Mouse (Mus musculus) heart, postnatal 10 days (tissue): ENCODE measurements at regions not wholly inside any gene's neighbourhood (a gene's known extent, or its start where the extent isn't known, plus 50 kb on each side); places are given as distances from the start of the nearest gene placed in this dataset.

Experiments
- DNase-seq, 2 experiments: peaks; one replicate each; pipeline ENCODE4 v3.0.0; 2021
- intact Hi-C: fragments of 180-260 bp; cut with DNase I; formaldehyde crosslinking; loops from one replicate; pipeline ENCODE4 v1.15.1; 2025

DNA sequence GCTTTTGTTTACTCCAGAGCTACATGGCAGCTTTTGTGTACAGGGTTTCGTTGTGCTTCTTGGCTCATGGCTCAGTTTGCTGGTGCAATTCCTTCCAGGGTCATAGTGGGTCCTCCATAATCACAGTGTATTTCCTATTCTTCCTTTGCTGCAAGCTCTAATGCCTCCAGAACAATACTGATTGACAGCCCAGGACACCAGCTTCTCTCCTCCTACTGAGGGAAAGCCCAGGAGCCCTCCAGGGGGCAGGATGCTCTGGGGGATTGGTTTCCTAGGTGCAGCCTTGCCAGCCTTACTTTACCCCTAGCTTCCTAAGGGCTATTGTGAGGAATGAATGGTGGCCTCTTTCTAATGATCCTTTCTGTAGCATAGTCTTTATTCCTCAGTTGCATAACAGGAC is 224.6 kb downstream of the Ice1 start:
- intact Hi-C loops = no loop called here
- DNase-seq = no peak

DNA sequence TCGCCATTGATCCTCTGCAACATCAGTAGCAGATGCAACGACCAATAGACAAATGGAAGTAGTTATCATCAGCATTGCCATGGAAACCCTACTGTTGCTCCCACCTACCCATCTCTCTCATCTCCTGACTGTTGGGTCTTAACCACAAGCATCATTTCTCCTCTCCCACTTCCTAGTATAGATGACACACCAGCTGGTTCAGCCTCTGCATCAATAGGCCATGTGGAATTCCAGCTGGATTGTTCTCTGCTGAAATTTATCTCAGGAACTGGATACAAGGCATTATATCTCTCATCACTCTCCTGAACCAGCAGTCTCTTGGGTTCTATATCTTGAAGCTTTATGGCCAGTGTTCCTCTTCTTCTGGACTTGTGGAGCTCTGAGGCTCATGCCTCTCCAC is 219.3 kb downstream of the Ice1 start:
- intact Hi-C loops = no loop called here
- DNase-seq = no peak

DNA sequence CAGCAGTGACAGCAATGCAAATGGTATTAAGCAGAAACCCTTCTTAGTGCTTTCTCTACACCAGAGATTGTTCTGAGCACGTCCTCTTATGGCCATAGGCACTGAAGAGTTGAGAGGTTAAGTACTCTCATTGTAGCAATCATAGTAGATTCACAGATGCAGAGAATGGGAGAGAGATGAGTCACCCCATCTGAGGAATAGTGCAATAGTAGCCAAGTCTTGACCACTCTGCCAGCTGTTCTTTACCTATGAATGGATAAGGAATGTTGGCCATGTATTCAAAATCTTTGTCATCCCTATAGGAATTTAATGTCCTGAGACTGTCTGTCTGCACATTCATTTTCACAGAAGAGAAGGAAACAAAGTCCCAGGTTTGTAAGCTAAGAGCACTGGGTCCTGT is 198.0 kb downstream of the Ice1 start:
- intact Hi-C loops = no loop called here

DNA sequence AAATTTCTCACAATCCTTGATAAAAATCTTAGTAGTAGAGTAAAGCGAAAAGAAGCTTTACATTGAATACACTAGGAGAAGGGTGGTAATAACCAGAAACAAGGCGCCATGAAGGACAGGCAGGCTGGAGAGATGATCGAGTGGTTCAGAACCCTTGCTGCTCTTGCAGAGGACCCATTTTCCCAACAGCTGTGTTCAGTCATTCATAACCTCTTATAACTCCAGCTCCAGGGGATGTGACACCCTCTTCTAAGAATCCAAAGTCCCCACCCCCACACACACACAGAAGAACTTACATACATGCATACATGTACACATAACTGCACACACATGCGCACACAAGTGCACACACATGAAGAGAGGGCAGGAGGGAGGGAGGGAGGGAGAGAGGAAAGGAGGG is 190.5 kb downstream of the Ice1 start:
- no peak for DNase-seq
- intact Hi-C loops = no loop called here

More for the DNA sequence above, 198.0 kb downstream of the Ice1 start:
- no peak for DNase-seq

DNA sequence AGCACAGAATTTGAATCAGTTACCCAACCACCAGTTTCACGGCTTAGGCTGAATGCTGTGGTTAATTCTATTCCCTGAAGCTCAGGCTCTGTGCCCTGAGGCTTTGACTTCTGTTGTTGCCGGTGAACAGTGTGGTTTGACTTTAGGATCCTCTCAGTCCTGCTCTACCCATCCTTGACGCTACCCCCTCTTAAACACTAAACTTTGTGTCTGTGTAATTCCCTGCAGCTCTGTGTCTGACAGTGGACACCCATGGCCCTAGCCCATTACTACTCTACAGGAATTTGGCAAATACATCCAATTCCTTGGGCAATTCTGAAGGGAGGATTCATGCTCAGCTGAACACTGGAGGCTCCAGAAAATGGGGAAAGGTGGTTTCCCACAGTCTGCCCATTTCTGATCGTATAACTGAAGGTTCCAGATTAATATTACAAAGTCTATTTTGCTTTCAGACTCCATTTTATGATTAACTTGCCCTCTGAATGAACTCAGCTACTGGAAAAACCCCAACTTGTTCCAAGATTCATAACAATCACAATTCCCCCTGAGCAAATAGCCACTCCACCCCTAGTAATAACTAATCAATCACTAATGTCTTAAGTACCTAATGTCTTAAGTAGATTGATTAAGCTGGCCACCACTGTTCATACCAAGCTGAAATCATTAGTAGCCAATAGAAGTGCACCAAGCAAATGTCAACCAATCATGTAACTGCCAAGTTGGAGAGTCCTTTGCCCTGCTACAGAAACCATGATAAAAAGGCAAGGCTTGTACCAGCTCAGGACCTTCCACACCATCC is 182.6 kb downstream of the Ice1 start:
- intact Hi-C loops = no loop called here
- DNase-seq = no peak

DNA sequence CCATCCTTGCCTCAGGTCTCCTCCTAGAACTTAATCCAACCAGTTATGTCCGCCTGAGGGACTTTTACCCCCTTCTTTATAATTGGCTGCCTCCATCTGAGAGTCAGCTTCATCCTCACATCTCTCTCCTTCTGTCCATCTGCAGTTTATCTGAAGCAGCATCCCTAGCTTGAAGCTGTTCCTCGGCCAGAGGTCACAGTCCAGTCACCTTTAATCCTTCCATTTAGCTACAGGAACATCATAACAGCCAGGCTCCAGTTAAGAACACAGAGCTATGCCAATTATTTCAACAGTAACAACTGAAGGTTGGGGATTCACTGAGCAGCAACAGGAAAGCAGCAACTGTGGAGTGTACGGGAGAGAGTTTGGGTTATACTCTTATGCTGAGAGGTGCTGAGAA is 179.0 kb downstream of the Ice1 start:
- intact Hi-C loops = no loop called here
- DNase-seq = no peak

DNA sequence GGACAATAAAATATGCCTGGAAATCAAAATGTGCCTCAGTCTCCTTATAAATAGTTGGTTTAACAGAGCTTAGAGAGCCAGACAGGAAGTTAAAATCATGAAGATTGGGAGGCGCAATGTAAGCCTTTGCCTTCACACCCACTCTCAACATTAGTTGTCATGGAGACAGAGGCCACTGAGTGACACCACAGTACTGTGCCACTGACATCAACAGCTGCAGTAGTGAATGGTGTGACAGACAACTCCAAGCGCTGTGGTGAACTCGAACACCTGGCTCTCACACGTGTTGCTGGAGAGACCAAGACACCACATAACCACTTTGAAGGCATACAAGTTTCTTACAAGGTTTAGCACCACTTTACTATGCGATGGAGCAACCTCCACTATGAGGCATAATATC is 172.4 kb downstream of the Ice1 start:
- intact Hi-C loops = no loop called here
- no peak for DNase-seq

DNA sequence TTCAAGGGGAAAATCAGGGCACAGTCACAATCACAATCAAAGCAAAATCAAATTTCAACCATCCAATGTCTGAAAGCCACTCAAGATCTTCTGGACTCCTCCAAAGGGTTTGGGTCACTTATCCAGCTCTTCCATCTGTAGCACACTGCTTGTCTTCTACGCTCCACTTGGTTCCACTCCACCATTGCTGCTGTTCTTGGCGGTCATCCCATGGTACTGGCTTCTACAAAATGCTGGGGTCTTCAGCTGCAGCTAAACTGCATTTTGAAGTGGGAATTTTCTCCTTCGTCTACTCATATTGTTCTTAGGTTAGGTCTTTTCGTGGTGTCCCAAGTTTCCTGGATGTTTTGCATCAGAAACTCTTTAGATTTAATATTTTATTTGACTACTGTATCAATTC is 162.7 kb downstream of the Ice1 start:
- no peak for DNase-seq
- intact Hi-C loops = no loop called here

DNA sequence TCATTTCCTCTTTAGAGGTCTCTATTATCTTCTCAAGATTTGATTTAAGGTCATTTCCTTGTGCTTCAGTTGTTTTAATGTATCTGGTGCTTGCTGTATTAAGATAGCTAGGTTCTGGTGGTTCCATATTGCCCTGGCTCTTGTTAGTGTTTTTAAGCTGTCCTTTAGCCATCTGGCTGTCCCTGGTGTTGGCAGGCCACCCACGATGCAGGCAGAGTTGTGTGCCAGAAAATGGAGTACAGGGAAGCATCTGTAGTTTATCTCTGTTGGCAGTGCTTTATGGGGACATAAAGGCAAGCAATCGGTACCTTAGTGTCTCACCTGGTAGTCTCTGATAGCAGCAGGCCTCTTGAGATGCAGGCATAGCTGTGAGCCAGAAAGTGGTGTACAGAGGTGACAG is 162.1 kb downstream of the Ice1 start:
- intact Hi-C loops = no loop called here
- no peak for DNase-seq

DNA sequence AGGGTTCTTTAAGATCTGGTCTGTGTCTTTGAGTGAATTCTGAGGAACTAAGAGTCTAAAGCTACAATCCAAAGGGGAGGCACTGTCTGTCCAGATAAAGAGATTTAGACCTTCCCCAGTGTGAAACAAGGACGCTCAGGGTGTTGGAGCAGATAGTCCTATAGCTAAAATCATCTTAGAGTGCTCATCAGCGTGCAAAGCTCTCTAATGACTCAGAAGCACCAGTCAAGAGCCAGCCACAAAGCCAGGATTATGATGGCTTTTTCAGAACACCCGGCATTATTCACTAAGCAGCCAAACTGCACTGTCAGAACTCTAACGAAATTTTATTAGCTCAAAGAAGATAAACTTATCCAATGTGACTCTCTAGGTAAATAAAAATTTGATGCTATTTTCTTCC is 138.1 kb downstream of the Ice1 start:
- DNase-seq = no peak
- intact Hi-C loops = no loop called here
